Mouse (Mus musculus): ENCODE data around the gene Ak1. TPM values are rescaled to one million over a fixed set of nuclear protein-coding genes. Genes with fewer than 3 reads are reported as not detected.

Gene Ak1
- polyA plus RNA-seq, 1 experiment from 2014 or later, result 68.9 TPM

MicroRNAs encoded within 50 kb of the gene (microRNA counts, 519-probe panel; counts per million panel counts)
- microRNA mmu-miR-1954, result 51.3 counts per million

Small RNA genes lying within 50 kb of the gene (microRNA-seq; reads per million reads assigned to microRNA genes)
- gene Gm47291, result not detected
- gene Mir1954, result not detected

Other genes with a start within 250 kb of the Ak1 start
- 103 and 108 TPM in 2 replicates for gene 1110008P14Rik, start 239.8 kb upstream of the Ak1 start, polyA plus RNA-seq (2015; fragmentation: Nextera tagmentation; extraction: Ambion mirVana)
- 1.0 TPM in 1 of 2 replicates, not detected in the other for gene Lcn2, start 233.5 kb upstream of the Ak1 start, polyA plus RNA-seq (2015; fragmentation: Nextera tagmentation; extraction: Ambion mirVana)
- gene Ptges2, start 225.9 kb upstream of the Ak1 start, polyA plus RNA-seq (2015; fragmentation: Nextera tagmentation; extraction: Ambion mirVana), result 41.2 and 41.3 TPM in 2 replicates
- gene Naif1, start 171.3 kb upstream of the Ak1 start, polyA plus RNA-seq (2015; fragmentation: Nextera tagmentation; extraction: Ambion mirVana), result 5.1 and 5.9 TPM in 2 replicates
- 46.2 and 50.1 TPM in 2 replicates for gene Slc25a25, start 170.3 kb upstream of the Ak1 start, polyA plus RNA-seq (2015; fragmentation: Nextera tagmentation; extraction: Ambion mirVana)
- gene Fam102a, start 86.4 kb upstream of the Ak1 start, polyA plus RNA-seq (2015; fragmentation: Nextera tagmentation; extraction: Ambion mirVana), result 7.0 and 7.1 TPM in 2 replicates
- 142 and 145 TPM in 2 replicates for gene Dpm2, start 50.9 kb upstream of the Ak1 start, polyA plus RNA-seq (2015; fragmentation: Nextera tagmentation; extraction: Ambion mirVana)
- gene Pip5kl1, start 47.0 kb upstream of the Ak1 start, polyA plus RNA-seq (2015; fragmentation: Nextera tagmentation; extraction: Ambion mirVana), result 9.0 and 9.6 TPM in 2 replicates
- gene 9430097D07Rik, start 46.1 kb upstream of the Ak1 start, polyA plus RNA-seq (2015; fragmentation: Nextera tagmentation; extraction: Ambion mirVana), result 0.53 and 0.56 TPM in 2 replicates
- gene St6galnac4, start 34.7 kb upstream of the Ak1 start, polyA plus RNA-seq (2015; fragmentation: Nextera tagmentation; extraction: Ambion mirVana), result 22.8 and 23.4 TPM in 2 replicates
- 13.1 and 13.5 TPM in 2 replicates for gene St6galnac6, start 22.0 kb upstream of the Ak1 start, polyA plus RNA-seq (2015; fragmentation: Nextera tagmentation; extraction: Ambion mirVana)
- gene Eng, start 24.8 kb downstream of the Ak1 start, polyA plus RNA-seq (2015; fragmentation: Nextera tagmentation; extraction: Ambion mirVana), result 29.0 and 29.2 TPM in 2 replicates
- gene Fpgs, start 82.4 kb downstream of the Ak1 start, polyA plus RNA-seq (2015; fragmentation: Nextera tagmentation; extraction: Ambion mirVana), result 14.5 and 16.4 TPM in 2 replicates
- gene Cdk9, start 91.3 kb downstream of the Ak1 start, polyA plus RNA-seq (2015; fragmentation: Nextera tagmentation; extraction: Ambion mirVana), result 74.9 and 81.9 TPM in 2 replicates
- 41.8 and 50.5 TPM in 2 replicates for gene Sh2d3c, start 99.3 kb downstream of the Ak1 start, polyA plus RNA-seq (2015; fragmentation: Nextera tagmentation; extraction: Ambion mirVana)
- 3.3 and 3.7 TPM in 2 replicates for gene 6330409D20Rik, start 119.3 kb downstream of the Ak1 start, polyA plus RNA-seq (2015; fragmentation: Nextera tagmentation; extraction: Ambion mirVana)
- gene Tor2a, start 135.5 kb downstream of the Ak1 start, polyA plus RNA-seq (2015; fragmentation: Nextera tagmentation; extraction: Ambion mirVana), result 54.2 and 54.4 TPM in 2 replicates
- 0.56 and 1.8 TPM in 2 replicates for gene Ttc16, start 153.9 kb downstream of the Ak1 start, polyA plus RNA-seq (2015; fragmentation: Nextera tagmentation; extraction: Ambion mirVana)
- gene Ptrh1, start 154.0 kb downstream of the Ak1 start, polyA plus RNA-seq (2015; fragmentation: Nextera tagmentation; extraction: Ambion mirVana), result 4.5 and 5.1 TPM in 2 replicates
- gene Cfap157, start 162.7 kb downstream of the Ak1 start, polyA plus RNA-seq (2015; fragmentation: Nextera tagmentation; extraction: Ambion mirVana), result 1.0 and 1.5 TPM in 2 replicates
- gene Stxbp1, start 225.5 kb downstream of the Ak1 start, polyA plus RNA-seq (2015; fragmentation: Nextera tagmentation; extraction: Ambion mirVana), result 180 and 193 TPM in 2 replicates